Mouse (Mus musculus) ES-Bruce4 (cell line): ENCODE measurements around the gene Igsf6.

ENCODE experiments used
- CTCF ChIP-seq: IDR thresholded peaks from one replicate; pipeline ENCODE4 v1.8.1; 2011; ENCODE audit warnings: low read depth, low read length
- POLR2A ChIP-seq: IDR thresholded peaks from one replicate; pipeline ENCODE4 v1.8.1; 2011; ENCODE audit warnings: low read length; ENCODE audit not compliant: insufficient read depth

DNA sequence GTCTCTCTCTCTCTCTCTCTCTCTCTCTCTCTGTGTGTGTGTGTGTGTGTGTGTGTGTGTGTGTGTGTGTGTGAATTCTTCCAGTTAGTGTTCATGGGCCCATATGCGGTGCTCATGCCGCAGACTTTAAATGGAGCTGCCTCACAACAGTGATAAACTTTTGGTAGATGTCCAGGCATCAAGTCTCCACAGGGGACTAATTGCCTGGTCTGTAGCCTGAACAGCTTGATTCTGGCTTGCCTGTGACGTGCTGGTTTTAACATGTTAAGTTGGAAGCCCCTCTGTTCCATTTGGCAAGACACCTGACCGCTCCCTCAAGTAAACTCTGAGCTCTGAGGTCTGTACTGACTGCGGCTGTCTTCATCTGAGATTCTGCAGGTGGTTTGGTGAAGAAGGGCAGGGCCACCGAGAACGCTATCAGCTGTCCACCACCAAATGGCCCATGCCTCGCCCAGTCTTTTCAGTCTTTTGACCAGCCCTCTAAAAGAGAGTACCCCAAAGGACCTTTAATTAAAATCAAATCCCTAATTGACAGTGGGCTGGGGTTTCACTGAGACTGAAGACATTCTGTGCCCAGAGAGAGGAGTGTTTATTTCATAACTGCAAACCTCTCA, 10.6 kb upstream of the Igsf6 start:
- TF ChIP-seq CTCF (no peak), POLR2A (no peak)
